Mouse (Mus musculus) megakaryocyte, embryonic 14.5 days (primary cell): ENCODE results near the gene Mdh1.

ENCODE experiments used
- FLI1 ChIP-seq: IDR thresholded peaks from 2 replicates; pipeline ENCODE4 v1.6.1; 2012; ENCODE audit warnings: low read length, inconsistent platforms, mixed read lengths
- GATA1 ChIP-seq: IDR thresholded peaks from 3 replicates; pipeline ENCODE4 v1.6.1; 2012; ENCODE audit warnings: mixed read lengths, low read length, inconsistent platforms, borderline replicate concordance

- TF ChIP-seq GATA1 (no peak), FLI1 (no peak)
Observed at GRCm38 (mm10) chr11:21540622-21541021, 31.5 kb downstream of the Mdh1 start.
